Mouse (Mus musculus) forebrain, embryonic 13.5 days (tissue): ENCODE data around the gene Acpp. TPM values are rescaled to one million over a fixed set of nuclear protein-coding genes. Genes with fewer than 3 reads are reported as not detected.

Experiments
- ATAC-seq: fragments of 200-750 bp; cut with Nextera tagmentation; 2 replicates; pipeline ENCODE4 v1.8.0; 2017
- H3K27ac ChIP-seq: fragments of 300-500 bp; sonication (generic); 2 replicates; pipeline ENCODE4 v1.5.1; 2015; ENCODE audit warnings: inconsistent platforms, mild to moderate bottlenecking, moderate library complexity
- H3K27me3 ChIP-seq: fragments of 300-500 bp; sonication (generic); 2 replicates; pipeline ENCODE4 v1.6.1; 2015; ENCODE audit warnings: mild to moderate bottlenecking, inconsistent platforms
- H3K36me3 ChIP-seq: fragments of 300-500 bp; sonication (generic); 2 replicates; pipeline ENCODE4 v1.6.1; 2015; ENCODE audit warnings: mild to moderate bottlenecking, inconsistent platforms; ENCODE audit not compliant: poor library complexity, severe bottlenecking
- H3K4me1 ChIP-seq: fragments of 300-500 bp; sonication (generic); 2 replicates; pipeline ENCODE4 v1.6.1; 2015; ENCODE audit warnings: inconsistent platforms
- H3K4me2 ChIP-seq: fragments of 300-500 bp; sonication (generic); 2 replicates; pipeline ENCODE4 v1.6.1; 2015; ENCODE audit warnings: inconsistent platforms, mild to moderate bottlenecking, moderate library complexity
- H3K4me3 ChIP-seq: fragments of 300-500 bp; sonication (generic); 2 replicates; pipeline ENCODE4 v1.5.1; 2015; ENCODE audit warnings: mild to moderate bottlenecking, inconsistent platforms
- H3K9ac ChIP-seq: fragments of 300-500 bp; sonication (generic); 2 replicates; pipeline ENCODE4 v1.6.1; 2015; ENCODE audit warnings: mild to moderate bottlenecking, inconsistent platforms
- H3K9me3 ChIP-seq: fragments of 300-500 bp; sonication (generic); replicated peaks from 2 replicates; pipeline ENCODE4 v1.6.1; 2016; ENCODE audit warnings: inconsistent platforms
- WGBS: fragments of 180-500 bp; shearing (Covaris S2); methylation state at CpG from one replicate; pipeline ENCODE4 v1.1.7; 2015; 5-methylcytosine and 5-hydroxymethylcytosine counted together
- polyA plus RNA-seq: library from polyadenylated mRNA; unstranded; fragments of >200 nt; fragmentation: Nextera tagmentation; extraction: Ambion mirVana; gene quantifications from 2 replicates; pipeline ENCODE4 v1.2.1, GENCODE M21; 2015

Acpp gene
- polyA plus RNA-seq, 1 experiment from 2014 or later: 0.14 TPM

- Histone ChIP-seq H3K27ac (peak within 1 kb of the TSS; percentile 87), H3K27me3 (no peaks in the 10 kb centered on the region), H3K4me3 (peak within 1 kb of the TSS; percentile 95), H3K9me3 (no peaks in the 10 kb centered on the region), H3K36me3 (no peaks in the 10 kb centered on the region), H3K9ac (peak within 1 kb of the TSS; percentile 91), H3K4me1 (peaks cover 20% of the 10 kb centered on the region), H3K4me2 (peak within 1 kb of the TSS; percentile 88)
- WGBS: 0% methylated on average over 45 of the region's 60 CpGs
- ATAC-seq: peak; percentile 98
Measured at GRCm38 (mm10) chr9:104262823-104263352, 74.7 kb downstream of the Acpp start, which contains the start of gene Dnajc13. Dnajc13 (minus strand) TSS chr9:104262930.

- H3K9ac ChIP-seq: peak overlapping the region; percentile 91
- H3K27ac ChIP-seq: peak overlapping the region; percentile 87
- no peaks in the 10 kb centered on the region for H3K36me3 ChIP-seq
- peak; percentile 73; the same call in 1 of the 2 replicates for ATAC-seq
- no peaks in the 10 kb centered on the region for H3K9me3 ChIP-seq
- peak overlapping the region; percentile 88 for H3K4me2 ChIP-seq
- WGBS: 1% methylated on average over 44 of the region's 46 CpGs
- peaks cover 23% of the 10 kb centered on the region for H3K4me1 ChIP-seq
- H3K27me3 ChIP-seq: no peaks in the 10 kb centered on the region
- H3K4me3 ChIP-seq: peak overlapping the region; percentile 95
Measured at GRCm38 (mm10) chr9:104262016-104262762, 75.4 kb downstream of the Acpp start.

- H3K9ac ChIP-seq: peak overlapping the region; percentile 43; the same call in 1 of the 2 replicates
- no peak overlapping the region for H3K4me3 ChIP-seq
- 51% methylated on average over 4 of the region's 4 CpGs for WGBS
- no peaks in the 10 kb centered on the region for H3K27me3 ChIP-seq
- no peaks in the 10 kb centered on the region for H3K36me3 ChIP-seq
- no peaks in the 10 kb centered on the region for H3K9me3 ChIP-seq
- peaks cover 23% of the 10 kb centered on the region for H3K4me1 ChIP-seq
- ATAC-seq: no peak
- H3K27ac ChIP-seq: no peak overlapping the region
- no peak overlapping the region for H3K4me2 ChIP-seq
Measured at GRCm38 (mm10) chr9:104260306-104260705, 77.2 kb downstream of the Acpp start.

- no peaks in the 10 kb centered on the region for H3K36me3 ChIP-seq
- H3K4me1 ChIP-seq: peaks cover 18% of the 10 kb centered on the region
- H3K27me3 ChIP-seq: no peaks in the 10 kb centered on the region
- no peak overlapping the region for H3K27ac ChIP-seq
- H3K9me3 ChIP-seq: no peaks in the 10 kb centered on the region
- H3K4me2 ChIP-seq: no peak overlapping the region
- 66% methylated on average over 2 of the region's 2 CpGs for WGBS
- ATAC-seq: no peak
- no peak overlapping the region for H3K9ac ChIP-seq
- no peak overlapping the region for H3K4me3 ChIP-seq
Measured at GRCm38 (mm10) chr9:104256085-104256484, 81.5 kb downstream of the Acpp start.

GRCm38 (mm10) chr9:104254408-104255180 is 83.0 kb downstream of the Acpp start:
- no peaks in the 10 kb centered on the region for H3K36me3 ChIP-seq
- H3K27me3 ChIP-seq: no peaks in the 10 kb centered on the region
- no peak overlapping the region for H3K27ac ChIP-seq
- no peak for ATAC-seq
- H3K9me3 ChIP-seq: no peaks in the 10 kb centered on the region
- WGBS: 75% methylated on average over 9 of the region's 9 CpGs
- H3K4me2 ChIP-seq: no peak overlapping the region
- 0 out of 2 replicates have a peak, but pooled peaks cover 8% of the 10 kb centered on the region for H3K4me1 ChIP-seq
- no peak overlapping the region for H3K4me3 ChIP-seq
- H3K9ac ChIP-seq: no peak overlapping the region

GRCm38 (mm10) chr9:104252637-104253036 is 84.9 kb downstream of the Acpp start:
- no peaks in the 10 kb centered on the region for H3K27me3 ChIP-seq
- WGBS: 95% methylated on average over 3 of the region's 3 CpGs
- no peak overlapping the region for H3K9ac ChIP-seq
- H3K4me2 ChIP-seq: no peak overlapping the region
- H3K36me3 ChIP-seq: no peaks in the 10 kb centered on the region
- H3K4me3 ChIP-seq: no peak overlapping the region
- H3K9me3 ChIP-seq: no peaks in the 10 kb centered on the region
- no peak overlapping the region for H3K27ac ChIP-seq
- ATAC-seq: no peak
- 0 out of 2 replicates have a peak, but pooled peaks cover 6% of the 10 kb centered on the region for H3K4me1 ChIP-seq

- 90% methylated on average over 4 of the region's 4 CpGs for WGBS
- H3K4me1 ChIP-seq: 0 out of 2 replicates have a peak, but pooled peaks cover 4% of the 10 kb centered on the region
- H3K9ac ChIP-seq: no peak overlapping the region
- H3K27ac ChIP-seq: no peak overlapping the region
- no peaks in the 10 kb centered on the region for H3K27me3 ChIP-seq
- H3K4me3 ChIP-seq: no peak overlapping the region
- 0 out of 2 replicates have a peak, but pooled peaks cover 2% of the 10 kb centered on the region for H3K36me3 ChIP-seq
- no peak for ATAC-seq
- no peaks in the 10 kb centered on the region for H3K9me3 ChIP-seq
- H3K4me2 ChIP-seq: no peak overlapping the region
Measured at GRCm38 (mm10) chr9:104251687-104252086, 85.9 kb downstream of the Acpp start.

GRCm38 (mm10) chr9:104251111-104251510 is 86.4 kb downstream of the Acpp start:
- Histone ChIP-seq H3K36me3 (0 out of 2 replicates have a peak, but pooled peaks cover 6% of the 10 kb centered on the region), H3K4me1 (0 out of 2 replicates have a peak, but pooled peaks cover 4% of the 10 kb centered on the region), H3K4me3 (no peak overlapping the region), H3K27ac (no peak overlapping the region), H3K27me3 (no peaks in the 10 kb centered on the region), H3K9me3 (no peaks in the 10 kb centered on the region), H3K4me2 (no peak overlapping the region), H3K9ac (no peak overlapping the region)
- ATAC-seq: no peak
- 84% methylated on average over 8 of the region's 8 CpGs for WGBS

- Histone ChIP-seq H3K4me2 (no peak overlapping the region), H3K27me3 (no peaks in the 10 kb centered on the region), H3K27ac (no peak overlapping the region), H3K36me3 (peaks cover 14% of the 10 kb centered on the region), H3K9me3 (no peaks in the 10 kb centered on the region), H3K4me1 (no peaks in the 10 kb centered on the region), H3K9ac (no peak overlapping the region), H3K4me3 (no peak overlapping the region)
- no peak for ATAC-seq
- WGBS: 91% methylated on average over 6 of the region's 6 CpGs
Measured at GRCm38 (mm10) chr9:104247307-104247987, 90.1 kb downstream of the Acpp start.

- H3K27ac ChIP-seq: no peak overlapping the region
- H3K4me1 ChIP-seq: no peaks in the 10 kb centered on the region
- ATAC-seq: no peak
- H3K36me3 ChIP-seq: peaks cover 15% of the 10 kb centered on the region
- no peaks in the 10 kb centered on the region for H3K9me3 ChIP-seq
- no peak overlapping the region for H3K4me2 ChIP-seq
- H3K9ac ChIP-seq: no peak overlapping the region
- H3K4me3 ChIP-seq: no peak overlapping the region
- 89% methylated on average over 9 of the region's 9 CpGs for WGBS
- H3K27me3 ChIP-seq: no peaks in the 10 kb centered on the region
Measured at GRCm38 (mm10) chr9:104243799-104244466, 93.6 kb downstream of the Acpp start.

GRCm38 (mm10) chr9:104240146-104240545 is 97.4 kb downstream of the Acpp start:
- no peak overlapping the region for H3K4me3 ChIP-seq
- 93% methylated on average over 7 of the region's 7 CpGs for WGBS
- H3K4me1 ChIP-seq: peaks cover 15% of the 10 kb centered on the region
- H3K36me3 ChIP-seq: peaks cover 23% of the 10 kb centered on the region
- H3K4me2 ChIP-seq: no peak overlapping the region
- H3K9ac ChIP-seq: no peak overlapping the region
- ATAC-seq: no peak
- no peaks in the 10 kb centered on the region for H3K27me3 ChIP-seq
- no peaks in the 10 kb centered on the region for H3K9me3 ChIP-seq
- no peak overlapping the region for H3K27ac ChIP-seq
